ENCODE assay signal across 19 mouse cellular contexts in genomic region chr4:32198031-32198430, GRCm38 (mm10). TPM values are rescaled to one million over a fixed set of nuclear protein-coding genes. Genes with fewer than 3 reads are reported as not detected.
DNase-seq lines count a peak whose midpoint lies in the region; ATAC-seq lines count a peak whose summit lies in the region.
"Had no signal": no experiment of that assay in that cellular context is flagged by ENCODE, and none has a peak within 500 bp of the region (broad histone marks: within the 10 kb centered on the region; RNA-seq: fewer than 3 reads in every experiment).

No protein-coding gene starts in this region.

- H3K27ac ChIP-seq in hindbrain, embryonic 10.5 days = 0 out of 2 replicates have a peak overlapping the region, but pooled peaks have one; percentile 16
- no peak overlapping the region for H3K27ac ChIP-seq in hindbrain, embryonic 12.5 days
- H3K27ac ChIP-seq: embryonic facial prominence, embryonic 12.5 days; forebrain, embryonic 15.5 days; hindbrain, embryonic 14.5 days; intestine, embryonic 15.5 days had no signal

- no peak overlapping the region for H3K4me3 ChIP-seq in hindbrain, embryonic 10.5 days
- H3K4me3 ChIP-seq in hindbrain, embryonic 12.5 days = no peak overlapping the region
- H3K4me3 ChIP-seq: embryonic facial prominence, embryonic 12.5 days; forebrain, embryonic 15.5 days; intestine, embryonic 15.5 days had no signal

- ATAC-seq in hindbrain, embryonic 12.5 days (ENCODE audit: low FRiP score) = no peak
- ATAC-seq: forebrain, embryonic 15.5 days; intestine, embryonic 15.5 days had no signal

- H3K9ac ChIP-seq in hindbrain, embryonic 12.5 days = no peak overlapping the region
- H3K9ac ChIP-seq: embryonic facial prominence, embryonic 12.5 days; forebrain, embryonic 15.5 days; hindbrain, embryonic 14.5 days; intestine, embryonic 15.5 days had no signal

- 0 out of 2 replicates have a peak, but pooled peaks cover 3% of the 10 kb centered on the region for H3K27me3 ChIP-seq in hindbrain, embryonic 10.5 days (ENCODE audit: insufficient read depth, poor library complexity, severe bottlenecking)
- no peaks in the 10 kb centered on the region for H3K27me3 ChIP-seq in hindbrain, embryonic 12.5 days
- H3K27me3 ChIP-seq: embryonic facial prominence, embryonic 12.5 days; forebrain, embryonic 15.5 days; intestine, embryonic 15.5 days had no signal

- H3K9me3 ChIP-seq in hindbrain, embryonic 10.5 days = no peaks in the 10 kb centered on the region
- H3K9me3 ChIP-seq in hindbrain, embryonic 12.5 days (replicated peaks) = no peaks in the 10 kb centered on the region
- H3K9me3 ChIP-seq: embryonic facial prominence, embryonic 12.5 days; forebrain, embryonic 15.5 days; intestine, embryonic 15.5 days had no signal

- peaks cover 17% of the 10 kb centered on the region for H3K4me1 ChIP-seq in hindbrain, embryonic 10.5 days (replicated peaks)
- H3K4me1 ChIP-seq in hindbrain, embryonic 12.5 days = peaks cover 17% of the 10 kb centered on the region

- DNase-seq in hindbrain, embryonic 10.5 days (ENCODE audit: low spot score) = no peak
- DNase-seq in cerebellum, adult 18-20 months = peak; percentile 76 to 85
- DNase-seq in cerebellum, adult 9-11 months = peak; percentile 83
- DNase-seq in cerebellum, postnatal 36 days = peak; percentile 73 to 74
- DNase-seq in thymus, postnatal 36 days = no peak
- DNase-seq in adrenal gland, postnatal 10 days = no peak
- no peak for DNase-seq in ovary, adult 18-20 months (ENCODE audit: low spot score)
- DNase-seq: adrenal gland, postnatal 14 days; embryo, embryonic 11 days; gastrocnemius, postnatal 36 days; heart, adult 11 months; heart, postnatal 4 days; kidney, adult 18-20 months had no signal

- H3K4me2 ChIP-seq in hindbrain, embryonic 12.5 days (replicated peaks) = no peak overlapping the region
- H3K4me2 ChIP-seq: embryonic facial prominence, embryonic 12.5 days; forebrain, embryonic 15.5 days; hindbrain, embryonic 14.5 days; intestine, embryonic 15.5 days had no signal

- H3K36me3 ChIP-seq in hindbrain, embryonic 10.5 days = no peaks in the 10 kb centered on the region
- no peaks in the 10 kb centered on the region for H3K36me3 ChIP-seq in hindbrain, embryonic 12.5 days
- H3K36me3 ChIP-seq: embryonic facial prominence, embryonic 12.5 days; forebrain, embryonic 15.5 days; intestine, embryonic 15.5 days had no signal

- 90% methylated on average over 1 of the region's 1 CpGs for WGBS in hindbrain, embryonic 10.5 days
- WGBS in hindbrain, embryonic 12.5 days = 92% methylated on average over 1 of the region's 1 CpGs

RNA-seq across cellular contexts. Expression of gene Bach2, which starts 40.6 kb away (rescaled TPM):
- polyA plus RNA-seq in hindbrain, embryonic 10.5 days (2016; fragmentation: Nextera tagmentation; extraction: Ambion mirVana) = 9.5 and 13.4 TPM in 2 replicates
- 25.4 and 27.3 TPM in 2 replicates for polyA plus RNA-seq in hindbrain, embryonic 12.5 days (2016; fragmentation: Nextera tagmentation; extraction: Ambion mirVana)
- 10 to 100 TPM in 1 of 2 experiments, 1 to 10 TPM in 1; 9.4 to 16.0 TPM for total RNA-seq in adrenal gland, postnatal 10 days (2021)
- total RNA-seq: MEL had no signal

Comparison
In these comparisons a context has a peak if more than half of its experiments do, and no peak if none do; other contexts are left out.
1. DNase-seq: peak in cerebellum, adult 18-20 months (2 of 2), cerebellum, adult 9-11 months (single experiment) and cerebellum, postnatal 36 days (2 of 2); none in hindbrain, embryonic 10.5 days (single experiment), thymus, postnatal 36 days (0 of 2), adrenal gland, postnatal 10 days (single experiment) and ovary, adult 18-20 months (single experiment).